Mouse (Mus musculus): ENCODE data around the gene Taar7a.

GRCm38 (mm10) chr10:23948026-23948425, 45.3 kb downstream of the Taar7a start:
- TF ChIP-seq CTCF (IDR thresholded peaks at IDR 0.05; ENCODE audit: low read depth): no peak
- TF ChIP-seq EP300 (optimal IDR thresholded peaks at IDR 0.05): no peak
